Mouse (Mus musculus) cerebellum, postnatal 36 days (tissue): ENCODE results near the gene Wbp2.
"Not testable (repeated sequence)": the region's sequence is repeated elsewhere in the genome, so short reads cannot be mapped to it uniquely, and the experiment has no call there.

ENCODE experiments used
- DNase-seq, 2 experiments: peaks; one replicate each; pipeline ENCODE4 v3.0.0; 2021 to 2022; ENCODE audit warnings: mixed read lengths in 2 of 2

Gene Wbp2

GRCm38 (mm10) chr11:116086258-116087193 lies at the start of gene Wbp2:
Wbp2 (minus strand) TSS chr11:116086995.
- peak; percentile 94 to 95 for DNase-seq

GRCm38 (mm10) chr11:116134171-116134570 lies 47.4 kb upstream of the Wbp2 start:
- DNase-seq = no peak

GRCm38 (mm10) chr11:116133497-116133896 lies 46.7 kb upstream of the Wbp2 start:
- DNase-seq = no peak

GRCm38 (mm10) chr11:116132366-116133333 lies 45.9 kb upstream of the Wbp2 start:
- DNase-seq = no peak

- no peak for DNase-seq
These were observed 44.8 kb upstream of the Wbp2 start for GRCm38 (mm10) chr11:116131349-116132170.

DNA sequence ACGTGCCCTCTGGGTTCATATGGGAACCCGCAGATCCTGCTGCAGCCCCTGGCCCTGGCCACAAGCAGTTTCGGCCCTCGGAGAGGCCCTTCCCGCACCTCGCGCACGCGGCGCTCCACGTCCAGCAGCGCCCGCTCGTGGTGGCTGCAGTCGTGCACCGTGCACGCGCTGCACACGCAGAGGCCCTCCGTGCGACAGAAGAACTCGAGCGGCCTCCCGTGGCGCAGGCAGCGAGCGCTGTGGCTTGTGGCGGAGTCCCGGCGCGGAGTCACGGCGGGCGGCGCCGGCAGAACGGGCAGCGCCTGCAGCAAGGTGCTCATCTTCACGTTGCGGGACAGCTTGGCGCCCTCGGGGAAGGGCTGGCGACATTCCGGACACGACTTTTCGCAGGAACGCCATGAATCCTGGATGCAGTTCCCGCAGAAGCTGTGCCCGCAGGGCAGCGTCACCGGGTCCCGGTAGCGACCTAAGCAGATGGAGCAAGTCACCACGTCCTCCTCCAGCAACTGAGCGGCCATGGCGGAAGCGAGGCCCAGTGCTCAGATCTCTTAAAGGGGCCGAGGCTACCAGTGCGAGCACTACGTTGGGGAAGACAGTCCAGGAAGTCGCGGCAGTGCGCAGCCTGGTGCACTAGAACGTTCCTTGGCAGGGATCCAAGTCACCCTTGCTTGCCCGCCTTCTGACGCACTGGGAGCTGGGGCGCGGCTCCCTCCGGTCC lies 43.9 kb upstream of the Wbp2 start, which contains the start of gene Trim65:
TSS of gene Trim65 (minus strand) at position 641 of the 718 bp plus-strand sequence.
- peak; percentile 82 to 89 for DNase-seq

DNA sequence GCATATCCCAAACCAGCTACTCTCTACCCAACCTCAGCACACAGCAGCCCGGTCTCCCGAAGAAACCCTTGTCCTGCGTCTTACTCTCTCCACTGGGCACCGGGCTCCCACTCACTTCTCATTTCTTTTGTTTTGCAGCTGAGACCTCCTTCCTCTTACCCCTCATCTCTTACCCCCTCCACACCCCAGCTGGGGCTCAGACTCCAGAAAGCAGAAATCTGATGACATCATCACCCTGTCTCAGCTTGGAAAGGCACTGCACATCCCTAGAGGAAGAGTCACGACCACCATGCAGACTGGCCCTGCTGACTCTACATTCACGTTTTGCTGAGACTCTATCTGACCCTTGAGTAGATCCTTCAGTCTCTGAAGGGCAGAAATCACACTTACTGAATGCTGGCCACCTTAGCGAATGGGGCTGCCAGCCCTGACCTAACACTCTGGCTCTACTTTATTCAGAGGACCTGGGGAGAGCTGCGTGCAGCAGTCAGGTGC lies 43.2 kb upstream of the Wbp2 start:
- DNase-seq = no peak

DNA sequence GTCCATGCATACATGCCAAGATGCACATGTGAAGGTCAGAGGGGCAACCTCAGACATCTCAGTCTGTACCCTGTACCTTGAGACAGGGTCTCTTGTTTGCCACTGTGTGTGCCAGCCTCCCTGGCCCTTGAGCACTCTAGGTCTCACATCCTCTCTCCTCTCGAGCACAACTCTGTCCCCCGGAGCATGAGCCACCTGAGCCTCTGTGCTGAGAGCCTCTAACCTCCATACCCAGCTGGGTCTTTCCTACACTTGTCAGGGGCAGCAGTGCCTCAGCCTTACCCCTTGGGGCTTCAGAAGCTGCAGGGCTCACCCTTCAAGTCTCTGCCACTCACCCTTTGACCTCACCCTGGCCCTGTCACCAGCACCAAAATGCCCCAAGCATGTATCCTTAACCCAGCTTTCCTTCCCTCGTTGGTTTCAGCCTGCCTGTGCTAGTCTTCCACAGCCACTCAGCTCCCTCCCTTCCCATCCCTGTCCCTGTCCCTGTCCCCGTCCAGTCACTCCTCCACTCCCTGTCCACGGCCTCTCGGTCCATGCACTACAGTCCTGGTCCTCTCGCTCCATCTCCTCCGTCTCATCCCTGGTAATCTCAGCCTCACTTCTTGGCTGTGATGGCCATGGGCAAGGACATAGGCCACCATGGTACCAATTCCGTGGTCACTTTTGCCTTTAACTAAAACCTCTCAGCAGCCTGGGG lies 42.4 kb upstream of the Wbp2 start:
- no peak for DNase-seq

DNA sequence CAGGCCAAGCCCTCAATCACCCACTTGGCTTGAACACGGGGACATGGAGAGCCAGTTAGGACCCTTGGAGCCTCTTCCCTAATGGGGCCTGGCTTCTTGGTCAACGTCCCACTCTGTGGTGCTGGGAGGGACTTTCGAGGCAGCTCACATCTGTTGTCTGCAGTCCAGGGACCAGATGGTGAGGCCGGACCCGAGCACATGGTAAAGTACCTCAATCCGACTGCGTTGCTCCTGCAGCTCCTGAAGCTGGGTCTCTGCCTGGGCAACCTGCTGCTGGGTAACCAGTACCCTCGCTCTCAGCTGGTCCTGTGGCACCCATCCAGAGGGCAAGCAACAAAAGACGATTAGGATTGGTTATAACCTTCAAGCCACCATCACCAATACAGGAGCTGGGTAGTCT lies 41.2 kb upstream of the Wbp2 start:
- DNase-seq = no peak

DNA sequence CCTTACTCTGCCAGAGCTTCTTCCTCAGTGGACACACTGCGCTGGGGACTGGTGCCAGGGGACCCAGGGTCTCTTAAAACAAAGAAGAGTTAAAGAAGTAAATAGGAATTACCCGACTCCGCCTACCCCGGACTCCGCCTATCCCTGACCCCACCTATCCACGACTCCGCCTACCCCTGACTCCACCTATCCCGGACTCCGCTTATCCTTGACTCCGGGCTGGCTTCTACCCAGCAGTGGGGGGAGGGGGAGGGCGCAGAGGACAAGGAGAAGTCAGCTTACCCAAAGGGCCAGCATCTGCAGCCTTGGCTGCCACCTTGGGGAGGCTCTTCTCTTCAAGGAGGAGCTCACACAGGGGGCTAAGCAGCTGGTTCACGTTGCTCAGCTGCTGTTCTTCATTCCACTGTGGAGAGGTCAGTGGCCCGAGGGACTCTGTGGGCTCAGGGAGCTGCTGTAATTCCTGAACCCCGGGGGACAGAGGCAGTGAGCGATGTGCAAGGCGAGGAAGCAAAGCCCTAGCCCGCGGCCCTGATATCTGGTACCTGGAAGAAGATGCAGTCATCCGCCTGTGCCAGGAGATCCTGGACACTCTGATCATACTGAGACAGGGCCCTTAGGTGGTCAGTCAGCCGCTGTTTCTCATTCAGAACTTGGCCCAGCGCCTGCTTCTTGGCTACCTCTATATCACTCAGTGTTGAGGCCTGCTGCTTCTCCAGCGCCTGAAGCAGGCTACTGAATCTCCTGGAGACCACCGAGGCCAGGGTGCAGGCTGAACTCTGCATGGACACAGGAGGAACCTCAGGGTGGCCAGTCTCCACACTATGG lies 40.6 kb upstream of the Wbp2 start, which contains the start of gene Trim47:
TSS of gene Trim47 (minus strand) at position 55 of the 825 bp plus-strand sequence.
- DNase-seq = peak in 1 of 2 experiments; percentile 34

- no peak for DNase-seq
These were observed 39.5 kb upstream of the Wbp2 start for GRCm38 (mm10) chr11:116126261-116126660.

DNA sequence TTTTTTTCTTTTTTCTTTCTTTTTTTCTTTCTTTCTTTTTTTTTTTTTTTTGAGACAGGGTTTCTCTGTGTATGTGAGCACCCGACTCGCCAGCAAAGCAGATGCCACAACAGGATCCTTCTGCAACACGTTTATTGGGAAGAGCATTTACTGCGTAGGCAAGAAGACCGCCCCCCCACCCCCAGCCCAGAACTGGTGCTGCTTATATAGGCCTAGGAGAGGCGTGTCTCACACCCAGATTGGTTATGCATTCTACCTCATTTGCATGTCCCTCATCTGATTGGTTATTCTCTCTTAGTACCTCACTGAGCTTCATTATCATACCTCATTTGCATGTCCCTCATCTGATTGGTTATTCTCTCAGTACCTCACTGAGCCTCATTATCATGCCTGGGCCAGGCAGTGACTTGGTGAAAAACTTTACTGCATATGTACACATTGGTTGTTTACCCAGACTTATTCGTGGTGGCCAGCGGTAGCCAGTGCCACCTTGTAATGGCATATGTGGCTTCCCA lies 35.0 kb upstream of the Wbp2 start:
- not testable (repeated sequence) for DNase-seq

DNA sequence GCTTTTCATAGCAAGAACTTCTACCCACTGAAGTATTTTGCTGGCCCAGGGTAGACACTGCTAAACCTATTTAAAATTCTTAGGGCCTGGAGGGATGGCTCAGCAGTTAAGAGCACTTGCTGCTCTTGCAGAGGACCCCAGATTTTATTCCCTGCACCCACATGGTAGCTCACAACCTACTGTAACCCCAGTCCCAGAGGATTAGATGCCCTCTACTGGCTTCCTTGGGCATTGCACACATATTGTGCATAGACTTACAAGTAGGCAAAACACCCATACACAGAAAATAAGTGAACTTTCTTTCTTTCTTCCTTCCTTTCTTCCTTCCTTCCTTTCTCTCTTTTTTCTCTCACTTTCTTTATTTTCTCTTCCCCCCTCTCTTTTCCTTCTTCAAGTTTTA lies 31.0 kb upstream of the Wbp2 start:
- no peak for DNase-seq

DNA sequence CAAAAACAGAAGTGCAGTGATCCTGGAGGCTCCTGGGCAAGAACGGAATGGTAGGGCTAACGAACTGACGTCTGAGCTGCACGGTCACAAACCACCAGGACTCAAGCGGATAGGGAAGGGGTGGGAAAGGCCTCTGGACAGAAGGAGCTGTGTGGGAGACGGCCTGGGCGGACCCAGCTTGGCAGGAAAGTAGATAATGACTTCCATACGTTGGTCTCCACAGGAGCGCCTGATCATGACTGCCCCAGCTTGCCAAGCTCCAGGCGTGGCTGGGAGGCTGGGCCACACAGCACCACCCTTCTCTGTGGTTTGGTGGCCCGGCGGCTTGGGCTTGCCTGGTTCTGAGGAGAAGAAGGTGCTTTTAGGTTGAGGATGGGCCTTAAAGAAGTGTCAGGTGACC lies 30.4 kb upstream of the Wbp2 start:
- DNase-seq = no peak

DNA sequence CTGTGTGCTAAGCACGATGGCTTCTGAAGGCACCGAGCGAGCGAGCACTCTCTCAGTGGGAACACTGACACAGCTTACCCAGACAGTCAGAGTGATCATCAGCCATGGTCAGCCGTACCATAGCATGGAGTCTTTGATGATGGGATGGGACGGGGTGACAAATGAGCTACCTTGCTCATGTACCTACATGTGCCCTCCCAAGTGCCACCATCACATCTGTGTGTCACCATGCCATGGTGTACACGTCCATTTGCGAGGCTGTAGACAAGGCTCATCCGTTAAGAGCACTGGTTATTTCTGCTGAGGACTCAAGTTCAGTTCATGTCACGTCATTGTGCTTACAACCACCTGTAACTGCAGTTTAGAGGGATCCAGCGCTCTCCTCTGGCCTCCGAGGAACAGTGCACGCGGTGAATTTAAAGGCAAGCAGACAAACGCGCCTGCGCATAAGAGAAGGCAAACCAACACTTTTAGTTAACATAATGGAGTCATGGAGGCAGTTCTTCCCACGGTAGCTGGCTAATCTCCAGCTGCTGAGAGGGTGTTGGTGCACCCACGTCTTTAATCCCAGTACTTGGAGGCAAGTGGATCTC lies 24.9 kb upstream of the Wbp2 start:
- no peak for DNase-seq

DNA sequence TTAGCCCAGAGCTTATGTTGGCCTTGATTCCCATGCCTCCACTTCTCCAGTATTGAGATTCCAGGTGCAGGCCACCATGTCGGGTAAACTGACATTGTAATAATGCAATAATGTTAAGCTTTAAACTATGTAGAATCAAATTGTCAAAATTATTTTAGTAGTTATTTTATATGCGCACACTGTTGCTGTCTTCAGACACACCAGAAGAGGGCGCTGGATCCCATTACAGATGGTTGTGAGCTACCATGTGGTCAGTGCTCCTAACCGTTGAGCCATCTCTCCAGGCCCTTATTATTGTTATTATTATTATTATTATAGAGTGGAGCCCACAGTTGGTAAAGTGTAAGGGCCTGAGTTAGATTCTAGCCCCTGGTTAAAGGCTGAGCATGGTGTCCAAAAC lies 24.3 kb upstream of the Wbp2 start:
- no peak for DNase-seq

DNA sequence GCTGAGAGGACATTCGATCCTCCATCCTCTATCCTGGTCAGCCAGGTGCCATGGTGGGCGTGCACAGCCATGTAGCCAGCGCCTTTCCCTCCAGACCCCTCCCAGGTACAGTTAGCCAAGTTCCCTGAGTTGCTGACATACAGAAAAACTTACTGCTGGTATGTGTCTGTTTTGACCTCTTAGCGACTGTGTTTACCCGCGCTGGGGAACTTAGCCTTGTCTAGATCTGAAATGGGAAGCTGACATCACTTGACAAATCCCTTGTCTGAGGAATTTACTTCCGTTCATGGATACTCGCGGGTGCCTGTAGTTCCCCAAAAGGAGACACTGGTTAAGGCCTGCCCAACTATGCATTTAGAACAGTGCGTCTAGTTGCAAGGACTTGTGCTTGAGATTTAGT lies 23.7 kb upstream of the Wbp2 start:
- no peak for DNase-seq

DNA sequence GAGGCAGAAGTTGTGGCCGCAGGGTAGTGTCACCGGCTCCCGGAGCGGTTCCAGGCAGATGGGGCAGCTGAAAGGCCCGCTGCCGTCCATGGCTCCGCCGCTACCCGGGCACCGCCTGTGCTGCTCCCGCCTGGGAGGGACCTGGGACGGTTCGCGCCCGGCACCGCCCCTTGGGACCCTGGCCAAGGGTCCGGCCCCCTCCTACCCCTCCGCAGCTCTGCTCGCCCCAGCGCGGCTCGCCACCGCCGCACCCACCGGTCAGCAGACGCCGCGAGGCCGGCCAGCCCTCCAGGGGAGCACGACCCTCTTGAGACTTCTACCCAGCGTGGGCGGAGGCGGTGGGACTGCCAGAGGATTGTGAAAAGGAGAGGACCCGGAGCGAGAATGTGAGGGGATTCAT lies 23.3 kb upstream of the Wbp2 start:
- DNase-seq = no peak

DNA sequence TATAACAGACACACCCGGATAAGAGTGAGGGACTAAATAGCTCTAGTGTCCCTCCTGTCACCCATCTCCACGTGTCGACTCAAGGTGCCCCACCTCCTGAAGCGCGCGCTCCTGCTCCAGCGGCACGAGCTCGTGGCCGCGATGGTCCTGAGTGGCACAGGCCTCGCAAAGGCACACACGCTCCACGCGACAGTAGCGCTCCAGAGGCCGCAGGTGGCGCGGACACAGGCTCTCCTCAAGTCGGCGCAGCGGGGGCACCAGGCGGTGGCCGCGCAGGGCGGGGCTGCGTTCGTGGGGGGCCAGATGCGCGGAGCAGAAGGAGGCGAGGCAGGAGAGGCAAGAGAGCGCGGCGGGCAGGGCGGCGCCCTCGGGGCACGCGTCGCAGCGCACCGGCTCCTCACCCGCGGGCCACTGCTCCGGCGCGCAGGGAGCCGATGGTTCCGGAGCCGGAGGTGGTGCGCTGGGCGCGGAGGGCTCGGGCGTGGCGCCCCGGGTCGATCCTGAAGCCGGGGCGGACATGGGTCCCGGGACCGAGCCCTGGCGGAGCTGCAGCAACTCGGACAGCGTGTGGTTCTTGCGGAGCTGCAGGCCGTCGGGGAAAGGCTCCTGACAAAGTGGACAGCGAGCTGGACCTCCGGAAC lies 22.8 kb upstream of the Wbp2 start:
- DNase-seq = no peak
